Mouse (Mus musculus): ENCODE results near the gene Frmd6.

The Frmd6 gene

GRCm38 (mm10) chr12:70809957-70810356 is 15.4 kb upstream of the Frmd6 start:
- DNase-seq: no peak

GRCm38 (mm10) chr12:70811772-70812171 is 13.5 kb upstream of the Frmd6 start:
- no peak for DNase-seq

DNA sequence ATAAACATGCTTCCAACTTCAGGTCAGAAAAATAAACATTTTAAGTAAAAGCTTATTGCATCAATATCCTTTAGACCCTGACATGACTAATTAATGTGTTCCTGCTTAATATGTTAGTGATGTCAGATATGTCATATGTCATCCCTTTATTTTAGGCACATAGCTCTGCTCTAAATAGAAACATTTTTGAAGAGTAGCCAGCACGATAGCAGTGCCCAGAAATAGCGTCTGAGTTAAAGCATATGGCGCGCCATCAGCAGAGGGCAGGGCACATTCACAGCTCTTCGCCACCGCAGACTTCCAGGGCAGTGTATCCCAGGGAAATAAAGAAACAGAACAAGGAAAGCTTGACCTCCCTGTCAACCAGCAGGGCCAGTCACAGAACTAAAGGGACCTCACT is 13.1 kb upstream of the Frmd6 start:
- no peak for DNase-seq

GRCm38 (mm10) chr12:70812822-70813465 is 12.4 kb upstream of the Frmd6 start:
- no peak for DNase-seq

- no peak for DNase-seq
Observed at GRCm38 (mm10) chr12:70816731-70817130, 8.6 kb upstream of the Frmd6 start.

GRCm38 (mm10) chr12:70824017-70824416 is 1.3 kb upstream of the Frmd6 start:
- no peak for DNase-seq

DNA sequence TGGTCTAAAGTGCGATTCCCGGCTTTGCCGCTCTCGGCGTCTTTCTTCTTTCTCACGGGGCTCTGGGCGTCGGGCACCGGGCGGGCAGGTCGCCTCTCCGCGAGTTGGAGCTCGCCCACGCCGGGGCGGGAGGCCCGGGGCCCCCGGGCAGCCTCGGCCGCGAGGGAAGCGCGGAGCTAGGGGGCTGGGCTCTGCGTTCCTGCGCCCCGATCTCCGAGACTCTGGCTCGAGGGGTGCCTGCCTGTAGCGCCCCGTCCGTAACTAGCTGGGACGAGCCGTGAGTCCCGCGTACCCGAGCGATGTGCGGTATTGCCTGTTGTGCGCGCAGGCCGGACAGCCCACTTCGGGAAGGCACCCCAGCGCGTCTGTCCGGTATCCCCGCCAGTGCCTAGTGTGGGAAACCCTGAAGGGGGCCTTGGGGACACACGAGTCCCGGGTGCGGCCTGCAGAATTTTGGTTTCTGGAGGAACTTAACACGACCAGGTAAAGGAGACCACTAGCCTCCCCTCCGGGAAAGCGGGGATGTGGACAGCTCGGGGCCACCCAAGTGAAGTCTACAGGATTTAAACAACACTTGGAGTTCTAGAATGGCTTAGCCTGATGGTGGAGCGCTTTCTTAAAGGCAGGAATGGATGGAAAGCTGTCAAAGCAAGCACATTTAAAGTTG is 470 bp downstream of the Frmd6 start:
- DNase-seq: no peak

GRCm38 (mm10) chr12:70826318-70827072 is 1.2 kb downstream of the Frmd6 start:
- DNase-seq: peak; percentile 46

- no peak for DNase-seq
Observed at GRCm38 (mm10) chr12:70827187-70827900, 2.0 kb downstream of the Frmd6 start.

GRCm38 (mm10) chr12:70827901-70828271 is 2.6 kb downstream of the Frmd6 start:
- no peak for DNase-seq

- DNase-seq: peak; percentile 46
Observed at GRCm38 (mm10) chr12:70830982-70831566, 5.8 kb downstream of the Frmd6 start.

- DNase-seq: no peak
Observed at GRCm38 (mm10) chr12:70832216-70832998, 7.1 kb downstream of the Frmd6 start.

DNA sequence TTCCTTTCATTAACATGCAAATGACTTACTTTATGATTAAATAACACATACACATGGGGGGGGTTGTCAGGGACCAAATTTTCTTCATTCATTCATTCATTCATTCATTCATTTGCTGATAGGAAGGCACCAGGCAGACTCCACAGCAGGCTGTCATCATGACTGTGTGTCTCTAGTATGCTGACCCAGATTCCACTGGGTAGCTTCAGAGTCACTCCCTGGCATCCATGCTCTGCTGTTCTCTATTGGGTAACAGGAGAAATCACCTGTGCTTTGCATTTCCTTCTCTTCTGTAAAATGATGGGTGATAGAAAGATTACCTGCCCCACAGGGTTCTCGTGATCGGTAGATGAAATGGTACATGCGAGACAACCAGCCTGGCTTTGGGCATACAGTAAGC is 7.7 kb downstream of the Frmd6 start:
- DNase-seq: no peak

DNA sequence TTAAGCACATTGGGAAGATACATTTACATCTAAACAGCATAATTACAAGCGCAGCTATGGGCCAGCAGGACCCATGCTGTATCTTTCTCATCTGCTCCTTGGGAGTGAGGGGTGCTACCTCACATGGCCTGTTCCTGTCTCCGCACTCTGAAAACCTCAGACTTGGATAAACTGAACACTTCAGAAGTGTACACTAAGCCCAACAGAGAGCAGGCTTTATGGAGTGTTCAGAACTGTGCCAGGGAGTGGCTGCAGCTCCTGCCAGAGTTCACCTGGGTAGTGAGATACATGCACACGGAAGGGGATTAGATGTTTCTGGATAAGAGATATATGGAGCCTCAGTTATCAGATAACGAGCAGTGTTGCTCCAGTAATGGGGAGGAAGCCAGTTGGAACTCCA is 8.7 kb downstream of the Frmd6 start:
- DNase-seq: no peak

DNA sequence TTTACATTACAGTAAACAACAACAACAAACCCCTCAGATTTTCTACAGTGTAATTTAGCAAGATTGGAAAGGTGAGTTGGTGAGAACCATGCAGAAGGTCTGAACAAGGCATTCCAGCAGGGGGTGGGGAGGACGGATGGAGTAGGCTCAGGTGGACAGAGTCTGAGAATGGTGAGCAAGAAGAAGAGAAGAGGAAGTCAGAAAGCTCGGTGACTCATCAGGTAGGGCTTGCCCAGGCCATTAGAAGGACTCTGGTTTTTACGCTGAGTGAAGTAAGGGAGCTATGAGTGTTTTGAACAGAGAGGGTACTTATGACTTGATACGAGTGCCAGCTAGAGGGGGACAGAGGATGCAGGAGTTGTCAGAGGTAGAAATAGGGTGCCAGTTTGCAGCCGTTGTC is 9.7 kb downstream of the Frmd6 start:
- no peak for DNase-seq

- no peak for DNase-seq
Observed at GRCm38 (mm10) chr12:70837792-70838321, 12.5 kb downstream of the Frmd6 start.

- no peak for DNase-seq
Observed at GRCm38 (mm10) chr12:70845371-70845770, 20.1 kb downstream of the Frmd6 start.

DNA sequence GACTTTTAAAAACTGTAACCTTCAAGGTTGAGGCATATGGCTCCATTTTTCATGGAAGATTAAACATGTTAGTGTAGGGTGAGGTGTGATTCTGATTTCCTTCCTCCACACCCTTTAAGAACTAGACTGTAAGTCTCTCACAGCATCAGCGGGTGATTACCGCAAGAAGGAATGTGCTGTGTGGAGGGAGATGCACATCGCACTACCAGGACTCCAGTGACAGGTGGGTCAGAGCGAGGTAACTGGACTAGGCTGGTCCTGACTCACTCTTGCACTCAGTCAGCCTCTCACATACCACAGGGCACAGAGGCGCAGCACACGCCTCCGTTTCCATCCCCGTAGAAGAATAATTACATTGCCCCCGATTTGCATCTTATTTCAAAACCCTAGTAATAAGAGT is 23.7 kb downstream of the Frmd6 start:
- DNase-seq: no peak

DNA sequence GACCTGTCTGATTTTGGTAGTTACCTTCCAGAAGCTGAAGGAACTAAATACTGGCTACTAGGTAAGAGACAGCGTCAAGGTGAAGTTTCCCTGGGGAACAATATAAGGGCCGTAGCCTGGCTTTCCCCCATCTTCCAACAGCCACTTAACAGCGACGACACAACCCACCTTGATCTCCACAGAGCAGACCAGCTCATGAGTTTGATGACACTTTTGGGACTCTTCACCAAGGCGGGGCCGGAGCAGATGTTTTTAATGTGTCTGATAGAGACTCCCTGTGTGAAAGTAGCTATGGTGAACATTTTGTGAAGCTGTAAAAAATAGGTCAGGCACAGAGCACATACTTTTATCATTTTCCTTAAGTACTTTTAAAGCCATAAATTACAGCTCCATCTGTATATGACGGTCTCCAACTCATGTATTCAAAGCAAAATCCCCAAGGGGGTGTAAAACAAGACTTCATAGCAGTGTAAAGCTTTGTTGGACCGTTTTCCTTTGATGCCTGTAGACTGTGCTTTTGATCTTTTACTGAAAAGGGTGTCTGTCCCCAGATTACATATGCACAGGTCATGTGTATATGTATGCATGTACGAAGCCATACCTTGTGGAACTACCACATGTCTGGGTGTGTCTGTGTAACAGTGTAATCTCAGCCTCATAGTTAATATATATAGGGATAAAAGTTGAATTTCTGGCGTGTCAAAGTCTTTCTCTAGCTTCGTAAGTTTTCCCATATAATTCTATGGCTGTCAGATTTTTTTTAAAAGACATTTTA is 24.4 kb downstream of the Frmd6 start:
- no peak for DNase-seq

- no peak for DNase-seq
Observed at GRCm38 (mm10) chr12:70851342-70851960, 26.1 kb downstream of the Frmd6 start.

DNA sequence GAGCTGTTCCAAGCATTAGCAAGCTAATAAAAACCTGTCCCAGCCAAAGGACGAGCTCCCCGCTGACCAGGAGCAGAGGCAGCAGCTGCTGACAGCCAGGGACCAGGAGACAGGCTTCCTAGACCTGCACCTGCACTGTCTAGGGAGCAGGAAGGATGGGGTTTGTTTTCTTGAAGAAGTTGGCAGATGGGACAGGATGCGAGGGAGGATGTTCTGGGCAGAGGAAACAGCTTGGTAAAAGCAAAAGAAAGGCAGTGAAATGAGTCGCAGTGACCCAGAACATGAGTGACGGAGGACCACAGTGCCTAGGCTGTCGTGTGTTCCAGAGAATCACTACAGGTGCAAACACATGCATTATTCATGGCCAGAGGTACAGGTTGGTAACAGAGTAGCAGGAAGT is 27.7 kb downstream of the Frmd6 start:
- DNase-seq: no peak
